Mouse (Mus musculus): ENCODE data around the gene Uvrag. TPM values are rescaled to one million over a fixed set of nuclear protein-coding genes. Genes with fewer than 3 reads are reported as not detected.

Uvrag gene
- polyA plus RNA-seq, 1 experiment from 2014 or later, result 10.1 TPM

DNA sequence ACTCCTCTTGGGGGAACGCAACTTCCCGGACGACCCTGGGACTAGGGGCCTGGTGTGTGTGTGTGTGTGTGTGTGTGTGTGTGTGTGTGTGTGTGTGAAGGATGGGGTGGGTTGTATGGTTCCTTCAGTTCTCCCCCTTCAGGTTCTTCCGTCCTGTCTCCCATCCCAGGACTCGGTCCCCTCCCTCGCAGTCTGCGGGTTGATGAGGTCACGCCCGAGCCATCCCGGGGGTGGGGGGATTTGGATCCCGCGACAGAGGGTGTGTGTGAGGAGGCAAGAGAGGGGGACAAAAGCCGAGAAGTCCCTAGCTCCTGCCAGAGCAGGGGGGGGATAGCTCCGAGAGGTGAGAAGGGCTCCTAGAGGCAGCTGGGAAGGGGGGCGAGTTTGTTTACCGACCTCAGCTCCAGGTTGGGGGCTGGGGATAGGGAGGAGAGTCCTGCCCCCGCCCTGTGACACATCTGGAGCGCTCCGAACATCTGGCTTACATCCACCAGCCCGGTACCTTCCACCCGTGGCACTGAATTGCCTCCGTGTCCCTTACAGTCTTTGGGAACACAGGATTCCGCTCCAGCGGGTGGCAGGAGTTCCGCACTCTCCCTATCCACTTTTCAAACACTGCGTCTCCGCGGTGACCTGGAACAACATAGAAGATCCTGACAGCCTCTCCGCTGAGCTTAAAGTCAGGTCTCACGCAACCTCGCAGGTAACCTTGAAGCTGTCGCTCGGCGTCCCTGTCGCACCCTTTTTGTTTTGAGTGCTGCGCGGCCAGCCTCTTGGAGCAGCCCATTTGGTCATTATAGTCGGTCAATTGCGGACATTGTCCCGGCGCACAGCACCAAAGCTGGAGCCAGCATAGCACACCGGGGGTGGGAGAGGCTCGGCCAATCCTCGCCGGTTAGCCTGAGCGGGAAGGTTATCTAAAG lies 305.2 kb downstream of the Uvrag start:
- Histone ChIP-seq H3K27me3 (ENCODE audit: control insufficient read depth, insufficient read depth, low read length) (peaks cover 88% of the 10 kb centered on the region), H3K27ac (ENCODE audit: low read depth, low read length) (no peak overlapping the region), H3K9me3 (ENCODE audit: control insufficient read depth, low read length) (no peaks in the 10 kb centered on the region), H3K9ac (ENCODE audit: low read length) (0 out of 2 replicates have a peak overlapping the region, but pooled peaks have one; percentile 20), H3K36me3 (ENCODE audit: control insufficient read depth, insufficient read depth, low read length) (no peaks in the 10 kb centered on the region), H3K4me3 (ENCODE audit: low read depth, low read length) (peak overlapping the region; percentile 32), H3K4me1 (ENCODE audit: control insufficient read depth, insufficient read depth, low read length) (peaks cover 35% of the 10 kb centered on the region), H3K4me2 (peak overlapping the region; percentile 98)
- no peak for ATAC-seq (ENCODE audit: low FRiP score)
- peak; percentile 96 for DNase-seq (ENCODE audit: low spot score, missing footprints)
- under 1% methylated on average over 46 of the region's 46 CpGs for WGBS

Other genes with a start within 250 kb of the Uvrag start
- 8.7 and 9.8 TPM in 2 replicates for gene Dgat2, start 41.6 kb upstream of the Uvrag start, polyA plus RNA-seq (2014; fragmentation: Nextera tagmentation; extraction: Ambion mirVana)
- gene Mogat2, start 97.5 kb upstream of the Uvrag start, polyA plus RNA-seq (2014; fragmentation: Nextera tagmentation; extraction: Ambion mirVana), result 10.1 and 13.0 TPM in 2 replicates
- gene Map6, start 126.3 kb upstream of the Uvrag start, polyA plus RNA-seq (2014; fragmentation: Nextera tagmentation; extraction: Ambion mirVana), result 38.8 and 43.1 TPM in 2 replicates
- 202 and 210 TPM in 2 replicates for gene Serpinh1, start 212.1 kb upstream of the Uvrag start, polyA plus RNA-seq (2014; fragmentation: Nextera tagmentation; extraction: Ambion mirVana)
- gene Gdpd5, start 240.3 kb upstream of the Uvrag start, polyA plus RNA-seq (2014; fragmentation: Nextera tagmentation; extraction: Ambion mirVana), result 16.2 and 16.7 TPM in 2 replicates